Mouse (Mus musculus) inflammation-experienced regulatory T-cells, adult 16 weeks (primary cell): ENCODE measurements around the gene Hoxa6. TPM values are rescaled to one million over a fixed set of nuclear protein-coding genes. Genes with fewer than 3 reads are reported as not detected.

ENCODE experiments used
- polyA plus RNA-seq: library from polyadenylated mRNA; unstranded; fragments of 100-300 nt; shearing (Covaris generic); gene quantifications from one replicate; pipeline ENCODE4 v1.2.1, GENCODE M21; 2017

Gene Hoxa6
- not detected for polyA plus RNA-seq

DNA sequence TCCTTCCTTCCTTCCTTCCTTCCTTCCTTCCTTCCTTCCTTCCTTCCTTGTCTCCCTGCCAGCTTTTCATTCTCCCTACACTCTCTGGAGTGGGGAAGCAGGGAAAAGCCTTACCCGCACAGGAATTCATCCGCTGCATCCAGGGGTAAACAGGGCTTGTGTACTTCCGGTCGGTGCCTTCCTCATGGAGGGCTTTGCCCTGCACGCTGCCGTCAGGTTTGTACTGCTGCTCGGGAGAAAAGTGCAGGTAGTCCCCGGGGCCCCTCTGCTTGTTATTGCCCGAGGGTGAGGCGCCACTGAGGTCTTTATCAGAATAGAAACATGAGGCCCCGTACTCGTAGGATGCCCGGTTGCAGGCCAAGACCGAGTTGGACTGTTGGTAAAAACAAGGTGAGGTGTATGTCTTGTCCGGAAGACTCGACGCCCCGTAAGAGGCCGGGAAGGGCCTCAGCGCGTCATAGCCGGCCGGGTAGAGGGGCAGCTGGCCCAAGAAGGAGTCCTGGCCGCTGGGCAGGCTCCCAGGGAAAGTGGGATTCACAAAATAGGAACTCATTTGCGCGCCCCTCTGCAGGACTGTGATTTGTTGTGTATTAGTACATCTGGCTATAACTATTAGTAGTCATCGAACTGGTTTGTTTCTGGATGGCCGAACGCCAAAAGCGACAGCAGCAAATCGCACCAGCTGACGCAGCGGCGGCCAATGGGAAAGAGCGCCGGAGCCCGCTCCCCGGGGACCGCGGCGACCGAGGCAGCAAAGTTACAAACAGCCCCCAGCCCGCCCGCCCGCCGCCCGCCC is at the start of gene Hoxa6:
Gene Hoxa6 (minus strand): TSS at position 651 of the 796 bp plus-strand sequence.

DNA sequence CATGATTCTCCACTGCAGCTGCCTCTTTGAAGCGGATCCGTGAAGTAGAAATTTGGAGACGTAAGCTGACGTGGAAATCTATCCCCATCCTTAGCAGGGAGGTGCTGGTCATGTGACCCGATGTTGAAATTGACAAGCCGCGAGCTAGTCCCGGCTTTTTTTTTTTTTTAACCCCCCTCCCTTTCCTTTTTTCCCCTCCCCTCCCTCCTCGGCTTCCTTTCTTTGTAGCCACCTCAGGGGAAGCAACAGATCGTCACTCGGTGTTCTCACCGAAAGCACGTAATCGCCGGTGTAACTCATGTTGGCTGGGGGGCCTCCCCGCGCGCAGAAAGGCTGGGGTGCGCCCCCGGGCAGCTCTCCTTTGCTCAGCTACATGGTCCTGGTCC is 37.2 kb upstream of the Hoxa6 start, which contains the start of gene Hoxa11:
Gene Hoxa11 (minus strand): TSS at position 54 of the 386 bp plus-strand sequence.

GRCm38 (mm10) chr6:52240389-52241000 is 32.0 kb upstream of the Hoxa6 start, which contains the start of gene Hoxa10:
Gene Hoxa10, minus strand, starts transcription at chr6:52240854.

DNA sequence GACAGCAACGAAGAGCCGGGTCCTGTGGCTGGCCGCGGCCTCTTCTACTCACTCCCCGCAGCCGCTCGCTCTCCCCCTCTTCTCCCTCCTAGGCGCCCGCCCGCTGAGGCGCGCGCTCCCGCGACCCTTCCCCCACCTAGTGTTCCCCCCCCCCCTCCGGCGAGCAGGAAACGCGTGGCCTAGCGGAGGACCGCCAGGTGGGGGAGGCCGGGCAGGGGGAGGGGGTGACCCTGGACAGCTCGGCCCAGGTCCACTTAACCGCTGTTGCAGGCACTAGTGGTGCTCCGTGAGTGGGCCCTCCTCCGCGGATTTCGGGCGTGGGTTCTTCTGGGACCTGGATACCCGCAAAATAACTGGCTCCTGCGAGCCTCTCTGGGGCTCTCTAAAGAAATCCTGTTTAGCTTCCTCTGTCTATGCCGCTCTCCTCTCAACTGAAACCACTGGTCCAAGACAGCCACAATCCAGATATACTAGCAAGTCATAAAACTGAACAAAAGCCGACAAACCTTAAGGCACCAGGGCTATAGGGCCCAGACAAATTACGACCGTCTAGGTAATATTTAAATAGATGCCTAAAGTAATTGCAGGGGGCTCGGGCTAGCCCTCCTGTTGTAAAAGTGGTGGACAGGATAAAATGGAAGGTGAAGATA is 22.1 kb upstream of the Hoxa6 start, which contains the start of gene Hoxa9:
Gene Hoxa9 (minus strand): TSS at position 574 of the 650 bp plus-strand sequence.

GRCm38 (mm10) chr6:52221337-52221992 is 12.9 kb upstream of the Hoxa6 start, which contains the start of gene Hoxa7:
Gene Hoxa7, minus strand, starts transcription at chr6:52221854.

DNA sequence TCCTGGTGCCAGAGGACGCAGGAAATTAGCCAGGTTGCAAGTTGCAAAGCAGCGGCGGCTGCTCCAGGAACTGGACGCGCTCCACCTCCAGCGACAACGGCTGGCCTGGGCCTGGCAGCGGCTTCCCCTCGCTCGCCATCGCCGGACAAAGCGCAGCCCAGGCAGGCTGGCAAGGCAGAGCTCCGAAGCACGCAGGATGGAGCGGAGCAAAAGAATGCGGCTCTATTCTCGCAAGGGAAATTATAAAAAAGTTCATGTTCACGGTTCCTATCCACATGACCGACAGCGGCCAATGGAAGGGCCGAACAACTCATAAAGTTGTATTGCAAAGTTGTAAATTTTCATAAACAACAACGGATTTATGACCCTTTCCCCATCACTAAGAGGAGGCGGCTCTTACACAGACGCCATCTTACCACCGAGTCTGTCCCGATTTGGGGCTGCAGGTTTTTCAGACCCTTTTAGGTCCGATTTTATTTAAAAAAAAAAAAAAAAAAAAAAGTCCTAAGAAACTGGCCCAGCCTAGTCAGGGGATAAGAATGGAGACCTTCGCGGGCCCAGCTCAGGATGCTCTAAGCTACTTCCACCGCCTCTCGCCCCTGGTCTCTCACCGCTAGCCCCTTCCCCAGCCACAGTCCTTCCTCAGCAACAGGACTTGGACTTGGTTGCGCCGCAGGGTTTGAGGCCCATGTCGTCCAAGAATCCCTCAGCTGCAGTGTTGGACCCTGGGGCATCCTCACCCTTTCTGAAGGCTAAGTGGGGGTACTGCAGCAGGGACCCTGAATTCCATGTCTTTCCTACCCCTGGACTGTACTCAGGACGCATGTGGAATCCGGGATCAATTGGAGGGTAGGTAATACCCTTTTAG is 4.8 kb upstream of the Hoxa6 start, which contains the start of the genes Hoxa3 and Gm28308:
Gene Hoxa3 (minus strand): TSS at position 218 of the 868 bp plus-strand sequence.
Gene Gm28308 (minus strand): TSS at position 221 of the 868 bp plus-strand sequence.

GRCm38 (mm10) chr6:52204050-52204752 is 4.3 kb downstream of the Hoxa6 start, which contains the start of gene Hoxa5:
Gene Hoxa5, minus strand, starts transcription at chr6:52204587.

GRCm38 (mm10) chr6:52190906-52191810 is 17.4 kb downstream of the Hoxa6 start, which contains the start of gene Hoxa4:
Gene Hoxa4, minus strand, starts transcription at chr6:52191753.

GRCm38 (mm10) chr6:52177061-52177735 is 31.3 kb downstream of the Hoxa6 start, which contains the start of gene 5730596B20Rik:
Gene 5730596B20Rik, plus strand, starts transcription at chr6:52177498.

DNA sequence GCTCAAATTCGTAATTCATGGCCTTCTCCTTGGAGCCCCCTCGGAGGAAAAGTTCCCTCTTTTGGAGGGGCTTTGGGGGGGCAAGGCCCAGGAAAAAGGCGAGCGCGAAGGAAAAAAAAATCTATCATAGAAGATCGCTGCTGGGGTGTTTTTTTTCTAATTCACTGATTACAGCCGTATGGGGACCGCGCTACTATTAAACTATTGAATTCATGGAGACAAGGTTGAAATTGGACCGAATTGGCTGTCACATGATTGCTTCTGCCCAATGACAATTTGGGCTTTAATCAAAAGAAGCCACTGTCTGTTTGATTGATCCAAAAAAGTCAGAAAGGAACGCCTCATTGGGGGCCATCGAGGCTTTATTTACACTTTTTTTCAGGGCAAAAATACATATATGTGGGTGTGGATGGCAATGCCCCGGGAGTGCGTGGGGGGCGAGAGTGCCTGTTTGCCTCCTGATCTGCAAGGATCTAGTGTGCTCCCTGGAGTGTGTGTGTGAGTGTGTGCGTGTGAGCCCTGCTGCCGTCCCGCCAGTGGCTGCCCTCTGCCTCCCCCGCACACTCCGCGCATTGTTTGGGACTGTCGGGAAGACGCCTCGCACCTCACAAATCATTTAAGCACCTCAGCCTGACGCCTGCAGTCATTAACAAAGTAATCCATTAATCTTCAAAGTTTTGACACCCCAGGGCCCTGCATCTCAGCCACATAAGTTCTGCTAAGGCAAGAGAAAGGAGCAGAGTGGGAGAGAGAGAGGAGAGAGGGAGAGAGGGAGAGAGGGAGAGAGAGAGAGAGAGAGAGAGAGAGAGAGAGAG is 43.7 kb downstream of the Hoxa6 start, which contains the start of gene Hoxa2:
Gene Hoxa2 (minus strand): TSS at position 206 of the 815 bp plus-strand sequence.

GRCm38 (mm10) chr6:52158276-52159051 is 50.1 kb downstream of the Hoxa6 start, which contains the start of gene Hoxa1:
Gene Hoxa1, minus strand, starts transcription at chr6:52158317.

Other genes starting within 250 kb of the Hoxa6 start
- gene Skap2, start 196.2 kb downstream of the Hoxa6 start, polyA plus RNA-seq = 32.2 TPM
- not detected for gene Hoxa1, start 50.4 kb downstream of the Hoxa6 start, polyA plus RNA-seq
- not detected for gene Hoxa2, start 43.9 kb downstream of the Hoxa6 start, polyA plus RNA-seq
- not detected for gene 5730596B20Rik, start 31.2 kb downstream of the Hoxa6 start, polyA plus RNA-seq
- gene Hoxa4, start 17.0 kb downstream of the Hoxa6 start, polyA plus RNA-seq = not detected
- gene Hoxa5, start 4.1 kb downstream of the Hoxa6 start, polyA plus RNA-seq = not detected
- gene Hoxa3, start 4.6 kb upstream of the Hoxa6 start, polyA plus RNA-seq = not detected
- gene Gm28308, start 4.6 kb upstream of the Hoxa6 start, polyA plus RNA-seq = not detected
- gene Hoxa7, start 13.1 kb upstream of the Hoxa6 start, polyA plus RNA-seq = 0.33 TPM
- 0.12 TPM for gene Hoxa9, start 22.4 kb upstream of the Hoxa6 start, polyA plus RNA-seq
- not detected for gene Hoxa10, start 32.1 kb upstream of the Hoxa6 start, polyA plus RNA-seq
- gene Hoxa11, start 37.1 kb upstream of the Hoxa6 start, polyA plus RNA-seq = not detected
- gene Hoxa13, start 52.2 kb upstream of the Hoxa6 start, polyA plus RNA-seq = not detected
- not detected for gene Evx1, start 104.8 kb upstream of the Hoxa6 start, polyA plus RNA-seq